20 mouse cellular contexts compared by ENCODE assay signal in the genomic region with DNA sequence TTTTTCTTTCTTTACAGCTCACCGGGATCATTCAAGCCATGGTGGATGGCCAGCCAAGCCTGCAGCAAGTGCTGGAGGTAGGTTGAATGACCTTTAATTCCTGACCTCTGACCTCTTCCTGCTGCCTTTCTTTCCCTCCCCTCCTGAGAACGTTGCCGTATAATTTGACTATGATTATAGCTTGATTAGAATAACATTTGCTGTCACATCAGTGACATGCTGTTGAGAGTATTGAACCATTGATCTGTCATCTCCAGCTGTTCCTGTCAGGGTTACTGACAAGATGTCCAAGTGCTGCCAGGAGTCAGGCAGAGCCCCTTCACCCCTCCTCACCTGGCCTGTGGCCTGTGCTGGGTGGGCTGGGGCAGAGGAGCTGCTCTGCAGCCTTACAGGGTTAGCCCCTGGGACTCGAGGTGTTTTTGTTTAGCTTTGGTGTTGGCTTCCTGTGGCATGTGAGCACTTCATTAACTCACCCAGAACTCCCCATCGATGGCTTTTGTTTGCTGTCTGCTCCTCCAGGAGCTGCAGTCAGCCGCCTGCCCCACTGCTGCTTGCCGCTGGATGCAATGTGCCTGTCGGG. TPM values are rescaled to one million over a fixed set of nuclear protein-coding genes. Genes with fewer than 3 reads are reported as not detected.
DNase-seq lines count a peak whose midpoint lies in the region; ATAC-seq and TF ChIP-seq lines count a peak whose summit lies in the region.
"Had no signal": no experiment of that assay in that cellular context is flagged by ENCODE, and none has a peak within 500 bp of the region (broad histone marks: within the 10 kb centered on the region; RNA-seq: fewer than 3 reads in every experiment).

No protein-coding gene starts in this region.

- 0 out of 2 replicates have a peak overlapping the region, but pooled peaks have one; percentile 9 for H3K9ac ChIP-seq in forebrain, embryonic 13.5 days
- no peak overlapping the region for H3K9ac ChIP-seq in forebrain, embryonic 14.5 days (ENCODE audit: low read length)
- no peak overlapping the region for H3K9ac ChIP-seq in hindbrain, embryonic 15.5 days
- H3K9ac ChIP-seq in midbrain, embryonic 14.5 days (replicated peaks; ENCODE audit: low read length) = no peak overlapping the region
- H3K9ac ChIP-seq in stomach, postnatal 0 days (ENCODE audit: low read length) = no peak overlapping the region
- H3K9ac ChIP-seq: embryonic facial prominence, embryonic 12.5 days; heart, embryonic 13.5 days; liver, embryonic 15.5 days had no signal

- peaks cover 22% of the 10 kb centered on the region for H3K4me1 ChIP-seq in forebrain, embryonic 13.5 days
- H3K4me1 ChIP-seq in forebrain, embryonic 10.5 days = peaks cover 29% of the 10 kb centered on the region
- no peaks in the 10 kb centered on the region; the same call in 1 of the 2 replicates for H3K4me1 ChIP-seq in forebrain, embryonic 14.5 days (ENCODE audit: control insufficient read depth, insufficient read depth, low read length)
- peaks cover 23% of the 10 kb centered on the region for H3K4me1 ChIP-seq in hindbrain, embryonic 15.5 days (replicated peaks)
- peaks cover 8% of the 10 kb centered on the region; the same call in 1 of the 2 replicates for H3K4me1 ChIP-seq in midbrain, embryonic 14.5 days (ENCODE audit: control insufficient read depth, insufficient read depth, low read length)
- no peaks in the 10 kb centered on the region for H3K4me1 ChIP-seq in stomach, postnatal 0 days (replicated peaks; ENCODE audit: control insufficient read depth, insufficient read depth)
- H3K4me1 ChIP-seq: liver, embryonic 15.5 days had no signal

- no peak for DNase-seq in forebrain, embryonic 10.5 days (ENCODE audit: extremely low spot score, low spot score)
- DNase-seq in forebrain, embryonic 14.5 days (ENCODE audit: low spot score) = peak; percentile 19
- DNase-seq in midbrain, embryonic 14.5 days = no peak
- no peak for DNase-seq in left cerebral cortex, adult 8-10 months (ENCODE audit: low spot score in 2 of 2)
- DNase-seq in thymus, postnatal 10 days (ENCODE audit: low spot score in 2 of 2) = no peak
- DNase-seq in stomach, postnatal 0 days (ENCODE audit: low spot score) = no peak
- DNase-seq: cerebellum, postnatal 14 days; heart, postnatal 4 days; left cerebral cortex, postnatal 4 days; lung, postnatal 10 days; right cerebral cortex, postnatal 25 days; thymus, postnatal 14 days had no signal

- H3K4me2 ChIP-seq in forebrain, embryonic 13.5 days = no peak overlapping the region
- no peak overlapping the region for H3K4me2 ChIP-seq in forebrain, embryonic 14.5 days (ENCODE audit: low read length)
- H3K4me2 ChIP-seq in hindbrain, embryonic 15.5 days = no peak overlapping the region
- no peak overlapping the region for H3K4me2 ChIP-seq in midbrain, embryonic 14.5 days (ENCODE audit: low read length)
- no peak overlapping the region for H3K4me2 ChIP-seq in stomach, postnatal 0 days (replicated peaks; ENCODE audit: low read depth)
- H3K4me2 ChIP-seq: embryonic facial prominence, embryonic 12.5 days; heart, embryonic 13.5 days; liver, embryonic 15.5 days had no signal

- 18% methylated on average over 8 of the region's 8 CpGs for WGBS in forebrain, embryonic 13.5 days
- WGBS in forebrain, embryonic 10.5 days = 30% methylated on average over 8 of the region's 8 CpGs
- WGBS in forebrain, embryonic 14.5 days = 20% methylated on average over 8 of the region's 8 CpGs
- WGBS in hindbrain, embryonic 15.5 days = 19% methylated on average over 8 of the region's 8 CpGs
- 13% methylated on average over 8 of the region's 8 CpGs for WGBS in midbrain, embryonic 14.5 days
- WGBS in stomach, postnatal 0 days = 49% methylated on average over 8 of the region's 8 CpGs

- TF ChIP-seq EP300 in stomach, postnatal 0 days (optimal IDR thresholded peaks at IDR 0.05) = no peak

- H3K4me3 ChIP-seq in forebrain, embryonic 13.5 days = no peak overlapping the region
- H3K4me3 ChIP-seq in forebrain, embryonic 10.5 days = no peak overlapping the region
- H3K4me3 ChIP-seq in forebrain, embryonic 14.5 days (ENCODE audit: low read depth, low read length) = no peak overlapping the region
- no peak overlapping the region for H3K4me3 ChIP-seq in hindbrain, embryonic 15.5 days
- no peak overlapping the region for H3K4me3 ChIP-seq in midbrain, embryonic 14.5 days (replicated peaks; ENCODE audit: low read depth, low read length)
- H3K4me3 ChIP-seq in stomach, postnatal 0 days (ENCODE audit: low read depth, low read length) = no peak overlapping the region
- H3K4me3 ChIP-seq: embryonic facial prominence, embryonic 12.5 days; heart, embryonic 13.5 days; liver, embryonic 15.5 days; megakaryocyte, embryonic 14.5 days had no signal

- no peak for ATAC-seq in forebrain, embryonic 13.5 days
- no peak for ATAC-seq in forebrain, embryonic 14.5 days
- ATAC-seq in hindbrain, embryonic 15.5 days (ENCODE audit: low FRiP score, low read depth) = peak; percentile 32; the same call in 1 of the 2 replicates
- no peak for ATAC-seq in midbrain, embryonic 14.5 days (ENCODE audit: low FRiP score, low TSS enrichment)
- no peak for ATAC-seq in stomach, postnatal 0 days (ENCODE audit: low FRiP score, low TSS enrichment)
- ATAC-seq: intestine, postnatal 0 days had no signal

- TF ChIP-seq CTCF in stomach, postnatal 0 days (IDR thresholded peaks at IDR 0.05; ENCODE audit: low read depth) = no peak

- H3K27ac ChIP-seq in forebrain, embryonic 13.5 days = peak overlapping the region; percentile 59; the same call in 1 of the 2 replicates
- H3K27ac ChIP-seq in forebrain, embryonic 10.5 days = no peak overlapping the region
- H3K27ac ChIP-seq in forebrain, embryonic 14.5 days (ENCODE audit: low read depth, low read length) = no peak overlapping the region
- H3K27ac ChIP-seq in hindbrain, embryonic 15.5 days (replicated peaks) = peak overlapping the region; percentile 41; the same call in 1 of the 2 replicates
- H3K27ac ChIP-seq in midbrain, embryonic 14.5 days (replicated peaks; ENCODE audit: low read depth, low read length) = peak overlapping the region; percentile 37; the same call in 1 of the 2 replicates
- H3K27ac ChIP-seq in stomach, postnatal 0 days (replicated peaks) = no peak overlapping the region
- H3K27ac ChIP-seq: embryonic facial prominence, embryonic 12.5 days; heart, embryonic 13.5 days; liver, embryonic 15.5 days had no signal

- peaks cover 62% of the 10 kb centered on the region for H3K36me3 ChIP-seq in forebrain, embryonic 13.5 days (ENCODE audit: poor library complexity, severe bottlenecking)
- peaks cover 87% of the 10 kb centered on the region for H3K36me3 ChIP-seq in forebrain, embryonic 10.5 days (replicated peaks)
- H3K36me3 ChIP-seq in forebrain, embryonic 14.5 days (ENCODE audit: control insufficient read depth, insufficient read depth, low read length) = peaks cover 42% of the 10 kb centered on the region
- H3K36me3 ChIP-seq in hindbrain, embryonic 15.5 days = peaks cover 7% of the 10 kb centered on the region; the same call in 1 of the 2 replicates
- peaks cover 32% of the 10 kb centered on the region for H3K36me3 ChIP-seq in midbrain, embryonic 14.5 days (ENCODE audit: control insufficient read depth, insufficient read depth, low read length)
- peaks cover 19% of the 10 kb centered on the region for H3K36me3 ChIP-seq in stomach, postnatal 0 days (ENCODE audit: control insufficient read depth, insufficient read depth, low read length)

- no peaks in the 10 kb centered on the region for H3K9me3 ChIP-seq in forebrain, embryonic 13.5 days (replicated peaks)
- H3K9me3 ChIP-seq in forebrain, embryonic 10.5 days = no peaks in the 10 kb centered on the region
- H3K9me3 ChIP-seq in forebrain, embryonic 14.5 days (replicated peaks; ENCODE audit: control insufficient read depth, low read length) = no peaks in the 10 kb centered on the region
- H3K9me3 ChIP-seq in hindbrain, embryonic 15.5 days = no peaks in the 10 kb centered on the region
- no peaks in the 10 kb centered on the region for H3K9me3 ChIP-seq in midbrain, embryonic 14.5 days (ENCODE audit: control insufficient read depth, low read length)
- H3K9me3 ChIP-seq in stomach, postnatal 0 days (ENCODE audit: control insufficient read depth, low read length) = no peaks in the 10 kb centered on the region
- H3K9me3 ChIP-seq: embryonic facial prominence, embryonic 12.5 days; heart, embryonic 13.5 days; liver, embryonic 15.5 days; megakaryocyte, embryonic 14.5 days had no signal

- no peaks in the 10 kb centered on the region for H3K27me3 ChIP-seq in forebrain, embryonic 13.5 days
- H3K27me3 ChIP-seq in forebrain, embryonic 10.5 days (ENCODE audit: poor library complexity, severe bottlenecking) = no peaks in the 10 kb centered on the region; the same call in none of the 2 replicates
- H3K27me3 ChIP-seq in forebrain, embryonic 14.5 days (replicated peaks; ENCODE audit: control insufficient read depth, insufficient read depth, low read length) = no peaks in the 10 kb centered on the region
- H3K27me3 ChIP-seq in hindbrain, embryonic 15.5 days = no peaks in the 10 kb centered on the region
- no peaks in the 10 kb centered on the region for H3K27me3 ChIP-seq in midbrain, embryonic 14.5 days (ENCODE audit: control insufficient read depth, insufficient read depth, low read length)
- H3K27me3 ChIP-seq in stomach, postnatal 0 days (ENCODE audit: control insufficient read depth, insufficient read depth, low read length) = no peaks in the 10 kb centered on the region
- H3K27me3 ChIP-seq: CH12.LX; embryonic facial prominence, embryonic 12.5 days; heart, embryonic 13.5 days; liver, embryonic 15.5 days; megakaryocyte, embryonic 14.5 days had no signal

RNA-seq across cellular contexts. Expression of a gene that starts 39.0 kb away (rescaled TPM):
- polyA plus RNA-seq in forebrain, embryonic 13.5 days (2015; fragmentation: Nextera tagmentation; extraction: Ambion mirVana) = 186 and 188 TPM in 2 replicates
- polyA plus RNA-seq in forebrain, embryonic 10.5 days (2016; fragmentation: Nextera tagmentation; extraction: Ambion mirVana) = 116 and 120 TPM in 2 replicates
- polyA plus RNA-seq in forebrain, embryonic 14.5 days (2014; fragmentation: Nextera tagmentation; extraction: Ambion mirVana) = 225 and 247 TPM in 2 replicates
- 266 and 267 TPM in 2 replicates for polyA plus RNA-seq in hindbrain, embryonic 15.5 days (2015; fragmentation: Nextera tagmentation; extraction: Ambion mirVana)
- polyA plus RNA-seq in midbrain, embryonic 14.5 days (2014; fragmentation: Nextera tagmentation; extraction: Ambion mirVana) = 267 and 284 TPM in 2 replicates
- total RNA-seq in left cerebral cortex, adult 8-10 months (2022) = 100 to 1,000 TPM; 212 to 232 (median 224) TPM
- polyA plus RNA-seq in stomach, postnatal 0 days (2015; fragmentation: Nextera tagmentation; extraction: Ambion mirVana) = 77.5 and 79.4 TPM in 2 replicates

Comparison
In these comparisons a context has a peak if more than half of its experiments do, and no peak if none do; other contexts are left out.
1. H3K27ac ChIP-seq: peak in forebrain, embryonic 13.5 days (single experiment), hindbrain, embryonic 15.5 days (single experiment) and midbrain, embryonic 14.5 days (single experiment); none in forebrain, embryonic 10.5 days (single experiment), forebrain, embryonic 14.5 days (single experiment) and stomach, postnatal 0 days (single experiment).